Mouse (Mus musculus) lung, postnatal 0 days (tissue): Measurements from ENCODE around the gene E330021D16Rik. TPM values are rescaled to one million over a fixed set of nuclear protein-coding genes. Genes with fewer than 3 reads are reported as not detected.

ENCODE experiments used
- ATAC-seq: fragments of 200-750 bp; cut with Nextera tagmentation; 2 replicates; pipeline ENCODE4 v1.8.0; 2017; ENCODE audit warnings: moderate library complexity
- DNase-seq: peaks from one replicate; pipeline ENCODE4 v3.0.0-alpha.2; 2016; ENCODE audit warnings: low spot score
- H3K27ac ChIP-seq: fragments of 300-500 bp; sonication (generic); 2 replicates; pipeline ENCODE4 v1.5.1; 2014; ENCODE audit warnings: antibody characterized with exemption, mild to moderate bottlenecking, low read length, mixed read lengths
- H3K27me3 ChIP-seq: fragments of 300-500 bp; sonication (generic); replicated peaks from 2 replicates; pipeline ENCODE4 v1.6.1; 2014; ENCODE audit warnings: low read length, mixed read lengths; ENCODE audit not compliant: insufficient read depth
- H3K36me3 ChIP-seq: fragments of 300-500 bp; sonication (generic); 2 replicates; pipeline ENCODE4 v1.6.1; 2014; ENCODE audit warnings: low read length, mixed read lengths; ENCODE audit not compliant: insufficient read depth
- H3K4me1 ChIP-seq: fragments of 300-500 bp; sonication (generic); 2 replicates; pipeline ENCODE4 v1.6.1; 2014; ENCODE audit warnings: antibody characterized with exemption, low read depth, low read length, mixed read lengths; ENCODE audit not compliant: insufficient read depth
- H3K4me2 ChIP-seq: fragments of 300-500 bp; sonication (generic); replicated peaks from 2 replicates; pipeline ENCODE4 v1.6.1; 2014; ENCODE audit warnings: low read depth, mild to moderate bottlenecking, low read length, moderate library complexity, mixed read lengths
- H3K4me3 ChIP-seq: fragments of 300-500 bp; sonication (generic); 2 replicates; pipeline ENCODE4 v1.5.1; 2014; ENCODE audit warnings: low read depth, low read length
- H3K9ac ChIP-seq: fragments of 300-500 bp; sonication (generic); replicated peaks from 2 replicates; pipeline ENCODE4 v1.6.1; 2014; ENCODE audit warnings: low read depth, mild to moderate bottlenecking
- H3K9me3 ChIP-seq: fragments of 300-500 bp; sonication (generic); 2 replicates; pipeline ENCODE4 v1.6.1; 2016; ENCODE audit warnings: low read length, mixed read lengths
- CTCF ChIP-seq: IDR thresholded peaks from 2 replicates; pipeline ENCODE4 v1.5.1; 2016; ENCODE audit warnings: antibody characterized with exemption, mild to moderate bottlenecking
- EP300 ChIP-seq: IDR thresholded peaks from 2 replicates; pipeline ENCODE4 v1.6.1; 2016; ENCODE audit warnings: antibody characterized with exemption, mild to moderate bottlenecking, control low read depth
- WGBS: fragments of 180-500 bp; shearing (Covaris S2); extraction: QIAGEN DNeasy Blood & Tissue Kit; methylation state at CpG from one replicate; pipeline ENCODE4 v1.1.7; 2014; 5-methylcytosine and 5-hydroxymethylcytosine counted together
- polyA plus RNA-seq: library from polyadenylated mRNA; unstranded; fragments of >200 nt; fragmentation: Nextera tagmentation; extraction: Ambion mirVana; gene quantifications from 2 replicates; pipeline ENCODE4 v1.2.1, GENCODE M21; 2015

The E330021D16Rik gene
- polyA plus RNA-seq, 1 experiment from 2014 or later = 0.11 TPM

DNA sequence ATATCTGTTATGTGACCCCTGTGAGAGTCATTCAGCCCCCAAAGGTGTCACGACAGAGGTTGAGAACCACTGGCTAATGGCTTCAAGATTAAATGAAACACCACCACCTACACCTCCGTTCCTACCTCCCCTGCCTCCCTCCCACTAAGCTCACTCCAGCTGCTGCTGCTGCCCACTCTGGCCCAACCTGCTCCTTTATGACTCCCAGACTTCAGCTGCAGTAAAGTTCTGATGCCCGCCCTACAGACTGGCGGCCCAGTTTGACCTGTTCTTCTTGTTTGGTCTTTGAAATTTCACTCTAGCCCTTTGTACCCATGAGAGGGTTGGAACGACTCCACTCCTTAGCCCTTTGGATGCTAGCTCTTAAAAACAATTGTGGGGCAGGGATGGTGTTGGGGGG lies 10.6 kb upstream of the E330021D16Rik start:
- H3K36me3 ChIP-seq = no peaks in the 10 kb centered on the region
- TF ChIP-seq EP300 (no peak), CTCF (no peak)
- H3K4me3 ChIP-seq = no peak overlapping the region
- no peaks in the 10 kb centered on the region for H3K9me3 ChIP-seq
- no peak overlapping the region for H3K27ac ChIP-seq
- DNase-seq = no peak
- no peak overlapping the region for H3K9ac ChIP-seq
- 66% methylated on average over 5 of the region's 5 CpGs for WGBS
- no peak for ATAC-seq
- H3K4me2 ChIP-seq = no peak overlapping the region
- no peaks in the 10 kb centered on the region for H3K27me3 ChIP-seq
- no peaks in the 10 kb centered on the region for H3K4me1 ChIP-seq

GRCm38 (mm10) chr6:136424166-136424565 lies 8.8 kb upstream of the E330021D16Rik start:
- Histone ChIP-seq H3K36me3 (no peaks in the 10 kb centered on the region), H3K9me3 (no peaks in the 10 kb centered on the region), H3K4me3 (no peak overlapping the region), H3K9ac (no peak overlapping the region), H3K4me1 (no peaks in the 10 kb centered on the region), H3K27me3 (no peaks in the 10 kb centered on the region), H3K27ac (no peak overlapping the region), H3K4me2 (no peak overlapping the region)
- DNase-seq = no peak
- TF ChIP-seq EP300 (no peak), CTCF (no peak)
- ATAC-seq = no peak
- WGBS = 90% methylated on average over 3 of the region's 3 CpGs

DNA sequence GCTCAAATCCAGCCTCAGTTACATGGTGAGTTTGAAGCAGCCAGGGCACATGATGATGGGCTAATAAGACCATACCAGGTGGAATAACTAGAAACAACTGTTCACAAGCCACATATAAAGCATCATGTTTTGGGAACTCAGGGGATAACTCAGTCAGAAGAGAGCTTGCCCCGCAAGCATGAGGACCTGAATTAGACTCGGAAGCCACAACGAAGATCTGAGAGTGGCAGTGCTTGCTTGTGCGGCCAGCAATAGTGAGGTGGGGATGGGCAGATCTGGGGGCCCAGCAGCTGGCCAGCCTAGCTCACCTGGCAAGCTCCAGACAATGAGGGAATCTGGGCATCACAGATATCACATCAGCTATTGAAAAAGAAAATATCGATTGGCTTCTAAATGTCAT lies 7.8 kb upstream of the E330021D16Rik start:
- ATAC-seq = no peak
- no peaks in the 10 kb centered on the region for H3K36me3 ChIP-seq
- H3K4me2 ChIP-seq = no peak overlapping the region
- no peak for TF ChIP-seq EP300
- H3K9ac ChIP-seq = no peak overlapping the region
- no peaks in the 10 kb centered on the region for H3K27me3 ChIP-seq
- no peaks in the 10 kb centered on the region for H3K4me1 ChIP-seq
- no peak for DNase-seq
- no peaks in the 10 kb centered on the region for H3K9me3 ChIP-seq
- H3K4me3 ChIP-seq = no peak overlapping the region
- 90% methylated on average over 5 of the region's 5 CpGs for WGBS
- no peak overlapping the region for H3K27ac ChIP-seq

DNA sequence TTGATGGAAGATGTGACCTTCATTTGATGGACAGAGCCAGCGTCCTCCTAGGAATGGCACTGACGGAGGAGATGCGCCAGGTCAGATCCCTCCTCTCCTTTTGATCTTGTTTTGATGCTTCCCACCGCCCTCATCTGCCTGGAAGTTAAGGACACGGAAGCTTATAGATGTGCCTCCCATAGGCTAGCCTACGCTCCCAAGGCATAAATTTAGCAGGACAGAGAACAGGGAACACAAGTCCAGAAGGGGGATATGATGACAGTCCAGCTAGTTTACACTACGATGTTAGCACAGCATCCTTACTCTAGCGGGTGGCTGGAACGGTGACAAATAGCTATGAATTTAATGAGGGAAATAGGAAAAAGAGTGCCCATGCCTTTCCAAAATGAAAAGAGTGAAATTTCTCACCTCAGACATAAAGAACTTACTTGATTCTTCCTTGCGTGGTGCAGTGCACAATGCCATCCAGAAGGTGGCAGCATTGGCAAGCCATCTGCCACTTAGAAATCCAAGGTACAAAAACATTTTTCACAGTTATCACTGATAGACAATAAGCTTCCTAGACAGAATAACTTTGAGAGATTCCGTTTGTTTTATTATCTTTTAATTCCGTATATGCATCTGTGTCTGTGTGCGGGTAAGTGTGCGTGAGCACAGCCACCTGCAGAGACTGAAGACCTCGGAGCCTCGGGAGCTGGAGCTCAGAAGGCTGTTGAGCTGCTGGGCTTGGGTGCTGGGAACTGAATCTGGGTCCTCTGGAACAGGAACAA lies 6.9 kb upstream of the E330021D16Rik start:
- no peak overlapping the region for H3K9ac ChIP-seq
- TF ChIP-seq CTCF (peak; percentile 93), EP300 (no peak)

DNA sequence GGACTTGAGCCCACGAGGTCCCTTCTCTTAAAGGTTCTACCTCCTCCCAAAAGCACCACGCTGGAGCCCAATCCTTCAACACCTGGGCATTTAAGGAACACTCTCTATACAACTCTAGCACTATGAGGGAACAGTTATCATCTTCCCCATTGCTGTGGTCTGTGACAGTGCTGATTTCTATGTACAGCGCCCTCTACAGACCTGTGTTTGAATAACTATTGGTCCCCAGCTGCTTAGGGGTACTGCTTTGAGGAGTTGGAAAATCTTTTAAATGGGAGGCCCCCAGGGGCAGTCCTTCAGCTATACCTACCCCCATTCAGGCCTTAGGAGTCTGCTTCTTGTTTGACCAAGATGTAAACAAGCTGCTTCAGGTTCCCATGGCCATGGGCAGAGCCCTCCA lies 5.7 kb upstream of the E330021D16Rik start:
- no peak for ATAC-seq
- TF ChIP-seq CTCF (peak; percentile 47), EP300 (no peak)

More for the DNA sequence above, 6.9 kb upstream of the E330021D16Rik start:
- no peak overlapping the region for H3K4me2 ChIP-seq
- H3K27me3 ChIP-seq = no peaks in the 10 kb centered on the region
- H3K36me3 ChIP-seq = no peaks in the 10 kb centered on the region
- WGBS = 59% methylated on average over 16 of the region's 16 CpGs
- peak; percentile 82 for DNase-seq
- no peak overlapping the region for H3K4me3 ChIP-seq
- H3K27ac ChIP-seq = no peak overlapping the region
- no peaks in the 10 kb centered on the region for H3K9me3 ChIP-seq
- no peaks in the 10 kb centered on the region for H3K4me1 ChIP-seq
- ATAC-seq = no peak

GRCm38 (mm10) chr6:136418889-136419835 lies 3.8 kb upstream of the E330021D16Rik start:
- no peak for TF ChIP-seq CTCF
- 0 out of 2 replicates have a peak, but pooled peaks have one; percentile 29 for TF ChIP-seq EP300
- ATAC-seq (no peak), DNase-seq (no peak)
- Histone ChIP-seq H3K4me1 (no peaks in the 10 kb centered on the region), H3K4me2 (no peak overlapping the region), H3K27me3 (no peaks in the 10 kb centered on the region), H3K9ac (no peak overlapping the region), H3K4me3 (no peak overlapping the region), H3K36me3 (no peaks in the 10 kb centered on the region), H3K27ac (no peak overlapping the region), H3K9me3 (no peaks in the 10 kb centered on the region)
- whole genome bisulfite sequencing = 50% methylated on average over 17 of the region's 17 CpGs

More for the DNA sequence above, 5.7 kb upstream of the E330021D16Rik start:
- no peaks in the 10 kb centered on the region for H3K4me1 ChIP-seq
- no peaks in the 10 kb centered on the region for H3K36me3 ChIP-seq
- no peak overlapping the region for H3K9ac ChIP-seq
- H3K27ac ChIP-seq = no peak overlapping the region
- no peaks in the 10 kb centered on the region for H3K9me3 ChIP-seq
- H3K4me2 ChIP-seq = no peak overlapping the region
- 68% methylated on average over 3 of the region's 3 CpGs for WGBS
- no peak overlapping the region for H3K4me3 ChIP-seq
- H3K27me3 ChIP-seq = no peaks in the 10 kb centered on the region
- DNase-seq = no peak
